Mouse (Mus musculus) kidney, postnatal 0 days (tissue): ENCODE data around the gene Vstm5. TPM values are rescaled to one million over a fixed set of nuclear protein-coding genes. Genes with fewer than 3 reads are reported as not detected.
"Not testable (repeated sequence)": the region's sequence is repeated elsewhere in the genome, so short reads cannot be mapped to it uniquely, and the experiment has no call there.

Source experiments
- ATAC-seq: fragments of 200-750 bp; cut with Nextera tagmentation; replicated peaks from 2 replicates; pipeline ENCODE4 v1.8.0; 2017; ENCODE audit warnings: low read depth, moderate number of reproducible peaks, moderate TSS enrichment, moderate library complexity; ENCODE audit not compliant: low FRiP score
- DNase-seq: peaks from one replicate; pipeline ENCODE4 v3.0.0-alpha.2; 2016; ENCODE audit warnings: low spot score
- H3K27ac ChIP-seq: fragments of 300-500 bp; sonication (generic); 2 replicates; pipeline ENCODE4 v1.5.1; 2014; ENCODE audit warnings: mild to moderate bottlenecking
- H3K27me3 ChIP-seq: fragments of 300-500 bp; sonication (generic); 2 replicates; pipeline ENCODE4 v1.6.1; 2014; ENCODE audit warnings: low read length, mixed read lengths; ENCODE audit not compliant: insufficient read depth
- H3K36me3 ChIP-seq: fragments of 300-500 bp; sonication (generic); 2 replicates; pipeline ENCODE4 v1.6.1; 2014; ENCODE audit warnings: low read length, mixed read lengths; ENCODE audit not compliant: insufficient read depth
- H3K4me1 ChIP-seq: fragments of 300-500 bp; sonication (generic); replicated peaks from 2 replicates; pipeline ENCODE4 v1.6.1; 2014; ENCODE audit warnings: antibody characterized with exemption, low read length, mixed read lengths; ENCODE audit not compliant: insufficient read depth
- H3K4me2 ChIP-seq: fragments of 300-500 bp; sonication (generic); 2 replicates; pipeline ENCODE4 v1.6.1; 2014; ENCODE audit warnings: mild to moderate bottlenecking, low read length, moderate library complexity, mixed read lengths
- H3K4me3 ChIP-seq: fragments of 300-500 bp; sonication (generic); replicated peaks from 2 replicates; pipeline ENCODE4 v1.5.1; 2014; ENCODE audit warnings: low read depth, low read length
- H3K9ac ChIP-seq: fragments of 300-500 bp; sonication (generic); 2 replicates; pipeline ENCODE4 v1.6.1; 2014; ENCODE audit warnings: low read depth, low read length
- H3K9me3 ChIP-seq: fragments of 300-500 bp; sonication (generic); replicated peaks from 2 replicates; pipeline ENCODE4 v1.6.1; 2016; ENCODE audit warnings: low read length, inconsistent platforms, mixed read lengths
- CTCF ChIP-seq: IDR thresholded peaks from 2 replicates; pipeline ENCODE4 v1.5.1; 2016; ENCODE audit warnings: antibody characterized with exemption, low read depth, mild to moderate bottlenecking, moderate library complexity
- WGBS: fragments of 180-500 bp; shearing (Covaris S2); extraction: QIAGEN DNeasy Blood & Tissue Kit; methylation state at CpG from one replicate; pipeline ENCODE4 v1.1.7; 2014; 5-methylcytosine and 5-hydroxymethylcytosine counted together
- polyA plus RNA-seq: library from polyadenylated mRNA; unstranded; fragments of >200 nt; fragmentation: Nextera tagmentation; extraction: Ambion mirVana; gene quantifications from 2 replicates; pipeline ENCODE4 v1.2.1, GENCODE M21; 2015

The Vstm5 gene
- 9.4 and 10.5 TPM in 2 replicates for polyA plus RNA-seq

DNA sequence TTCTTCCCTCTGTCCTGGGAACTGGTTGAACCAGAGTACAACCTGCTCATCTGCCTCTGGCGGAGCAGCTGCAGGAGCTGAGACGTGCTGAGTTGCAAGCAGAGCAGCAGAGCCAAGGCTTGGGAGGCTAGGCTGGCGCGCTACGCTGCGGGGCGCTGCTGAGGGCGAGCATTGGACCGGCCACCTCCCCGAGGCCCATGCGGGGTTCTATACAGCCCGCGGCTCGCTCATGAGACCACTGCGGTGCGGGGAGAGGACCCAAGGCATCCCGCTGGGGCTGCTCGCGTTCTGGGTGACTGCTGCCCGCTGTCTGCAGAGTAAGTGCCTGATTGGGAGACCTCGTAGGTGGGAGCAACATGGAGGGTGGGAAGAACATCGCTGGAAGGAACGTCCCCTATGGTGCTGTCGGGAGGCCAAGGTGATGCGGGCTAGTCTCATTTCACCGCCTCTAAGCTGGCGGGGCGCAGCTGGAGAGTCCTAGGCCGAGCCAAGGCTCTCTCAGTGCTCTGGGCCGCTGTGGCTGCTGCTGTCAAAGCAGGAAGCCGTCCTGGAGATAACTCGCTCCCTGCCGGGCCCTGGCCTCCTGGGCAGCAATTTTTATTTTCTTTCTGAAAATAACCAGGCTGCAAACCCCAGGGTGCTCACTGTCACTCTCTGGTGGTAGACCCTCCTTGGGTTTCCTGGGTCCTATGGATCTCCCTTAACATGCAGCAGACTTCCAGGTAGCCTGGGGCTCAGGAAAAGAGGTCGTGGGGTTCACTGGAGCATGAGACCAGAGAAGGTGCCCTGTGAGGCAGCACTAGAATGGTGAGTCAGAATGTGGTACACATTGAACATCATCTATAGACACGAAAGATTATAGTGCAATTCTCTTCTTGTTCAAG lies at the start of gene Vstm5:
Vstm5 (plus strand) TSS at position 4 of the 884 bp plus-strand sequence.
- peak; percentile 79 for ATAC-seq
- peak; percentile 41; the same call in 1 of the 2 replicates for TF ChIP-seq CTCF
- peak; percentile 59 for DNase-seq
- Histone ChIP-seq H3K4me2 (peak within 1 kb of the TSS; percentile 77), H3K9ac (peak within 1 kb of the TSS; percentile 62), H3K9me3 (no peaks in the 10 kb centered on the region), H3K36me3 (no peaks in the 10 kb centered on the region), H3K4me1 (0 out of 2 replicates have a peak, but pooled peaks cover 6% of the 10 kb centered on the region), H3K27ac (peak within 1 kb of the TSS; percentile 72), H3K4me3 (peak within 1 kb of the TSS; percentile 44), H3K27me3 (no peaks in the 10 kb centered on the region)
- 3% methylated on average over 35 of the region's 35 CpGs for WGBS

DNA sequence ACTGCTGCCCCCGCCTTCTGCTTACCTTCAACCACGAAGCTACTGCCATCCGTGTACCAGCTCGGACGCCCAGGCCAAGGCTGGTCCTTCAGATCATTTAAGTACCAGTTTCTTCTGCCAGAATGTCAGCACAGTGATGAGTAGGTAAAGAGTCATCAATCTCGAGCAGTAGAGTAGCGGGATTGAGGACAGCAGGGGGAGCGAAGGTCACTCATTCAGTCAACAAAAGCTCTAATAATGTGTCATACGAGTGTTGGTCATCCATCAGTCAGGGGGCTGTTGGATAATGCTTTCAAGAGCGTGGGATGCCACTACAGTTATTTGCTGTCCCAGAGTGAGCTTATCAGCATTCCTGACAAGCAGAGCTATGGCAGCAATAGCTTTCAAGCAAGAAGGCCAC lies 44.0 kb upstream of the Vstm5 start:
- not testable (repeated sequence) for H3K27ac ChIP-seq, ATAC-seq, H3K4me2 ChIP-seq, H3K9ac ChIP-seq, H3K27me3 ChIP-seq, H3K36me3 ChIP-seq, H3K9me3 ChIP-seq, DNase-seq, H3K4me1 ChIP-seq, H3K4me3 ChIP-seq
- 75% methylated on average over 10 of the region's 10 CpGs for WGBS

DNA sequence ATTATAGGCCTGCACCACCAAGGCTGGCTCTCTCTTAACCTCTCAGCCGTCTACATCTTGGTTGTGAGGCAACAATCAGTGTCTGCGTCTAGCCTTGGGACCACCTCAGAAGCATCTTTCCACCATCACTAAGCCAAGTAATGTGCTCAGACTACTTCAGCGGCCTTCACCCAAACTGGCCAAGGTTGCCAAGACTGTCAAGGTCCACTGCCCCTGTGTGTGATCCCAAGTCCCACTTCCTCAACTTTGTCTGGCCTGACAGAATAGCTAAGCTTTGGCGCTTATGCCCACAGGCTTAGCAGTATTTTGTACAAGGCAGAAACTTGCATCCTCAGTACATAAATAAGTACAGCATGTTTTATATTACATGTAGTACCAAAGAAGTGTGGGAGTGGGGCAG lies 32.2 kb upstream of the Vstm5 start:
- Histone ChIP-seq H3K27ac (no peak overlapping the region), H3K9ac (no peak overlapping the region), H3K4me2 (no peak overlapping the region), H3K4me3 (no peak overlapping the region), H3K36me3 (no peaks in the 10 kb centered on the region), H3K4me1 (no peaks in the 10 kb centered on the region), H3K27me3 (no peaks in the 10 kb centered on the region), H3K9me3 (no peaks in the 10 kb centered on the region)
- DNase-seq: no peak
- no peak for TF ChIP-seq CTCF
- ATAC-seq: peak; percentile 29; the same call in 1 of the 2 replicates
- WGBS: 78% methylated on average over 4 of the region's 4 CpGs

DNA sequence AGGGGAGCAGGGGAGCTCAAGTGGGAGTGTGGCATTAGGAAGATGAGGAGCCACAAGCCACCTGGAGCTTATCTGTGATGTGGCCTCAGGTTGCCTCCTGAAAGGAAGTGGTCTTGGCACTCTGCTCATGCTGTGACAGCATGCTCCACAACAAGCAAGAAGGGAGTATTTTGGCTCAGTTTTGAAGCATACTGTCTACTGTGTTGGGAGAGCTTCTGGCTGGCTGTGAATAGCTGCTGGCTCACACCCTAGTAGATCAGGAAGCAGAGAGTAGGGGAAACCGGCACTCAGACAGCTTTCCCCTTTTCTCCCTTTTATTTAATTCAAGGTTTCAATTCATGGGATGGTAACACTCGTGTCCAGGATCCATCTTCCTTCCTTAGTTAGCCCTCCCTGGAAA lies 29.5 kb upstream of the Vstm5 start:
- no peak for DNase-seq

DNA sequence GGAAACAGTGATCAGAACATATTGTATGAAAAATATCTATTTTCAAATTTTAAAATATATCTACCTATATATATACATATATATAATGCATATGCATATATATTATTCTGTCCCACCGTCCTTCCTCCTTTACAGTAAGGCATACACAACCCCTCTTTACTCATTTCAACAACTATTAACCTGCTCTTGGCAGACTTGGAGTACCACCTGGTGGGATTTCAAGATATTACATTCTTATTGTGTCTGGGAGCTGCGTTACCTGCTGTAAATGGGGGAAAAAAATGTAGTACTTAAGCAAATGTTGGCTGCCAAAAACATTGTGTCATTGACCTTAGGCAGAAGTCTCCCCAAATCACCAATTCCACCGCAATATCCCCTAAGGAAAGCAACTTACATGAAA lies 27.0 kb upstream of the Vstm5 start:
- no peaks in the 10 kb centered on the region for H3K27me3 ChIP-seq
- no peak overlapping the region for H3K27ac ChIP-seq
- WGBS: 68% methylated on average over 3 of the region's 3 CpGs
- no peak overlapping the region for H3K4me3 ChIP-seq
- DNase-seq: peak; percentile 49
- H3K4me2 ChIP-seq: no peak overlapping the region
- H3K36me3 ChIP-seq: no peaks in the 10 kb centered on the region
- H3K9ac ChIP-seq: no peak overlapping the region
- H3K9me3 ChIP-seq: no peaks in the 10 kb centered on the region
- no peak for ATAC-seq
- peak; percentile 62 for TF ChIP-seq CTCF
- H3K4me1 ChIP-seq: no peaks in the 10 kb centered on the region

More for the DNA sequence above, 29.5 kb upstream of the Vstm5 start:
- Histone ChIP-seq H3K9me3 (no peaks in the 10 kb centered on the region), H3K4me1 (no peaks in the 10 kb centered on the region), H3K4me2 (no peak overlapping the region), H3K4me3 (no peak overlapping the region), H3K27me3 (no peaks in the 10 kb centered on the region), H3K36me3 (no peaks in the 10 kb centered on the region), H3K27ac (no peak overlapping the region), H3K9ac (no peak overlapping the region)
- no peak for ATAC-seq
- WGBS: 69% methylated on average over 2 of the region's 2 CpGs
- no peak for TF ChIP-seq CTCF

DNA sequence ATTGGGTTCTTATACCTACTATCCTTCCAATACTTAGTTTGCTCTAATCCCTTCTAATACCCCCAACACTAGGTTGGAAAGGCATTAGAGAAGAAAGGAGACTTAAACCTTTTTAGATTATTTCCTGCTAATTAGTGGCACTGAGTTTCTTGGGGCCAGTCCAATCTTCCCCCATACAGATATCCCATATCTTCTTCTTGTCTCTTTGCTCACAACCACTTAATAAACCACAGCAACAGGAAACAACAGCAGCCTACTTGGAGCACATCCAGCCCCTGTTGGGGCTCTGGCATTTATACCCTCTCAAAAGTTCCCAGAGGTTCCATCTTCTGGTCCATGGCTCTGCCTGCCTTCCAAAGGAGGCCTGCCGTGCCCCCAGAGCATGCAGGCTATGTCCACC lies 25.1 kb upstream of the Vstm5 start:
- no peak for ATAC-seq
- TF ChIP-seq CTCF: no peak
- no peak for DNase-seq

More for the DNA sequence above, 25.1 kb upstream of the Vstm5 start:
- H3K4me1 ChIP-seq: no peaks in the 10 kb centered on the region
- WGBS: 53% methylated on average over 1 of the region's 1 CpGs
- H3K9me3 ChIP-seq: no peaks in the 10 kb centered on the region
- no peak overlapping the region for H3K4me3 ChIP-seq
- H3K4me2 ChIP-seq: no peak overlapping the region
- H3K36me3 ChIP-seq: no peaks in the 10 kb centered on the region
- no peak overlapping the region for H3K9ac ChIP-seq
- H3K27me3 ChIP-seq: no peaks in the 10 kb centered on the region
- no peak overlapping the region for H3K27ac ChIP-seq
